Mouse (Mus musculus): ENCODE measurements around the gene Ndufv2.

- peak; percentile 48; the same call in 1 of the 2 replicates for TF ChIP-seq POLR2A (IDR thresholded peaks at IDR 0.05; ENCODE audit: borderline replicate concordance, extremely low read depth, low read depth, low read length)
- TF ChIP-seq CTCF (IDR thresholded peaks at IDR 0.05; ENCODE audit: insufficient read depth, low read length) = no peak
These were observed 24.4 kb downstream of the Ndufv2 start, which contains the start of gene Ankrd12 for GRCm38 (mm10) chr17:66076934-66077333.

Measured in lung, adult 2 months (tissue).